Mouse (Mus musculus): Measurements from ENCODE around the gene Gm20388. TPM values are rescaled to one million over a fixed set of nuclear protein-coding genes. Genes with fewer than 3 reads are reported as not detected.

Gene Gm20388
- polyA plus RNA-seq, 1 experiment from 2014 or later: not detected

DNA sequence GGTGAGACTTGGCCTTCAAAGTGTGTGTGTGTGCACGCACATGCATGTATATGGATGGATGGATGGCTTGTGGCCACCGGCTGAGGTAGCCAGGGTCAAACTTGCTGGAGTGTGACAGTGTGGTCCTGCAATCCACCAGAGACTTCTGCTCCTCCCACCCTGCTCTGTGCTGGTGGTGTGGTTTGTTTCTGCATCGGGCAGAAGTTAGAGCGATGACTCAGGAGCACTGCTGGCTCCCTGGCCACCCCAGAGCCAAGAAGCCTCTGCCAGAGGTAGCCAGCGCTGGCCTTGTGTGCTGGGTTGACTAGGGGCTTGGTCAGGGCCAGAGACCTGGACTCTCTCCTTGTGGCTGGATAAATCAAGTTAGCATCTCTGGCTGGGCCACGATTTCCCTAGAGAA, 2316.7 kb downstream of the Gm20388 start:
- Histone ChIP-seq H3K27ac (replicated peaks) (no peak overlapping the region), H3K4me1 (peaks cover 15% of the 10 kb centered on the region), H3K4me2 (replicated peaks) (no peak overlapping the region), H3K4me3 (no peak overlapping the region), H3K9ac (replicated peaks) (no peak overlapping the region), H3K9me3 (no peaks in the 10 kb centered on the region), H3K27me3 (peaks cover 40% of the 10 kb centered on the region), H3K36me3 (no peaks in the 10 kb centered on the region)
- no peak for ATAC-seq (replicated peaks)
- WGBS: 90% methylated on average over 6 of the region's 6 CpGs

DNA sequence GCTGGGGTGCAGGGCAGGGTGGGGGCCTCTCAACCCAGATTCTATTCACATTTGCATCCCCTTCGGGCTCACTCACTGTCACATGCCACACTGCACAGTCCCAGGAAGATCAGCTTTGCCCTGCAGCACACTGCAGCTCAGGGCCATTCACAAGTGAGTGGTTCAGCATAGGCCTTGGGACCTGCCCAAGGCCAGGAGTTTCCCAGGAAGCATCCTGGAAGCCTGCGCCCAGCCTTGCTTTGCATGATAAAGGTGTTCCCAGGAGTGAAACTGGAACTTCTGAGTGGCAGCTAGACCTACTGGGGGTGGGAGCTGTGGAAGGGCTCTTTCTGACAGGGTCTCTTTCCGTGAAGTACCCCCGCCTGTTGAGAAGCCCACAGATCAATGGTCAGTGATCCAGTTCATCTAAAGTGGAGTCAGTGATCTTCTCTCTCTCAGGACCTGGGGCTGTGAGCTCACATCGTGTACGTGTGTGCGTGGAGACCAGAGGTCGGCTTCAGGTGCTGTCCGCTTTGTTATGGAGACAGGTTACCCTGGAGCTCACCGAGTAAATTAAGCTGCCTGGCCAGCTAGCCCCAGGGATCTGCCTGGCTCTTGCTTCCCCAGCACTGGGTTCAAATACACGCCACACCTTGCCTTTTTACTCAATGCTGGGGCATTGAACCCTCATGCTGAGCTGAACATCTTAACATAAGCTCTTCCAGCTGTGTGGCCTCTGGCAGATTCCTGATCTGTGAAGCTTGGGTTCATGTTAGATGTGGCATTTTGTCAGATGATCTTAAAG, 2318.3 kb downstream of the Gm20388 start:
- Histone ChIP-seq H3K4me2 (replicated peaks) (no peak overlapping the region), H3K27ac (replicated peaks) (no peak overlapping the region), H3K4me1 (peaks cover 15% of the 10 kb centered on the region), H3K9me3 (no peaks in the 10 kb centered on the region), H3K4me3 (no peak overlapping the region), H3K9ac (replicated peaks) (no peak overlapping the region), H3K27me3 (peaks cover 40% of the 10 kb centered on the region), H3K36me3 (no peaks in the 10 kb centered on the region)
- no peak for ATAC-seq (replicated peaks)
- 46% methylated on average over 11 of the region's 11 CpGs for WGBS

DNA sequence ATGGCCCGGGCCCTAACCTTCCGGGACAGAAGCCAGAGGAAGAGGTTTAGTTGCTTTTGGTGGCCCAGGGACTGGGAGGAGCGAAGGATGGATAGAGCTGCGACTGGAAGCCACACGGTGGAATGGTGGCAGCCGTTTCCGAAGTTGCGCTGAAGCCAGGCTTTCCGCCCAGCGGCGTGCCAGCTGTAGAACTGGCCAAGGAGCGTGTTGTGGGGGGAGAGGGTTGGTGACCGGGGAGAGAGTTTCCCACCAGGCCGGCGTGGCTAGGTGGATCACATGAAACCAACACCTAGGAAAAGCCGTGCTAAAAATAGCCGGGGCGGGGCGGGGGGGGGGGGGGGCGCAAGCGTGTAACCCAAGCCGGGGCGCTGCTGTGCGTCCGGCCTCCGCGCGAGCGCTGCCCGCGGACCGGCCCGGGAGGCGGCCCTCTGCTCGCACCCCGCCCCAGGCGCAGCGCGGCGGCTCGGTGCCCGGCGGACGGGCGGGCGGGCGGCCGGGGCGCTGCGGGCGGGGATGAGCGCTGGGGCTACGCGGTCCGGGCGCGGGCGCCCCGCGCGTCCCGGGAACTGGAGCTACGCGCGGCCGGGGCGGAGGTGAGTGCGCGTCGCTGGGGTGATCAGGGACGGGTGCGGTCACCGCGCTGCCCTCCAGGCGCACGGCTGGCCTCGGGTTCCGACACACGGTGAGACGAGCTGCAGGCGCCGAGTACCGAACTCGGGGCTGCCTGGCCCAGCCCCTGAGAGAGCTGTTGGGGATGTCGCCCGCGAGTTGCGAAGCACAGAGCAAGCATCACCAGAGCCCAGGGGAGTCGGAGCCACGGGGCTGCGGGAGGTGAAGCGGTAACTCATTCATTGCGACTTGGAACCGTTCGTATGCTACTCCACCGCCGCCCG, 2319.4 kb downstream of the Gm20388 start:
- Histone ChIP-seq H3K27ac (replicated peaks) (no peak overlapping the region), H3K4me3 (peak overlapping the region; percentile 52), H3K4me2 (replicated peaks) (peak overlapping the region; percentile 96), H3K9me3 (no peaks in the 10 kb centered on the region), H3K36me3 (no peaks in the 10 kb centered on the region), H3K9ac (replicated peaks) (peak overlapping the region; percentile 46), H3K4me1 (peaks cover 15% of the 10 kb centered on the region), H3K27me3 (peaks cover 40% of the 10 kb centered on the region)
- 1% methylated on average over 72 of the region's 98 CpGs for WGBS
- ATAC-seq (replicated peaks): peak; percentile 55; the same call in 1 of the 2 replicates

DNA sequence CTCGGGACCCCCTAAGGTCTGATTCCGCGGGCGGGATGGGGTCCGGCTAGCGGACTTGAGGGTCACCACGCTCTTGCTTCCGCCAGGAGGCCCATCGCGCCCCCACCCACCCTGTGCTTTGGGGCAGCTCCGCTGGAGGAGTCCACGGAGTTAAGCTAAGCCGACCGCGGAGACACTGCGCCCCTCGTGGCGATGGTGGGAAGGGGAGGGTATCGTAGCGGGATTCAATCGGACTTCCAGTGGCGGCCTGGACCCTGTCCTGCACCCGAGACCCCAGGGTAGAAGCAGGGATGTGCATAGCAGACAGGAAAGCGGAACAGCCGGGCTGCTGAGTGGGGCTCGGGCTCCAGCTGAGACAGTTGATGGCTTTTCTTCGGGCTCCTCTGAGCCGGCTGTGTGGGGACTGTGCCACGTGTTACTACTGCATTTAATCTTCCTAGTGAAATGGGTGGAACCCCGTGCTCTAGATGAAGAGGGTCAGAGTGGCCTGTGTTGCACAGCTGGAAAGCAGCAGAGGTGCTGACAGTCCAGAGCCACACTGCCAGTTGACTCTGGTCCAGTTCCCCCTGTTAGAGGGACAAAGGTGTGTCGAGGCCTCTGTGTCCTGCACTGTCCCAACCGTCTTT, 2320.2 kb downstream of the Gm20388 start:
- WGBS: 5% methylated on average over 32 of the region's 32 CpGs
- Histone ChIP-seq H3K27ac (replicated peaks) (no peak overlapping the region), H3K4me2 (replicated peaks) (peak overlapping the region; percentile 96), H3K4me3 (peak overlapping the region; percentile 52), H3K9me3 (no peaks in the 10 kb centered on the region), H3K4me1 (peaks cover 15% of the 10 kb centered on the region), H3K27me3 (peaks cover 40% of the 10 kb centered on the region), H3K36me3 (no peaks in the 10 kb centered on the region), H3K9ac (replicated peaks) (peak overlapping the region; percentile 46)
- ATAC-seq (replicated peaks): peak; percentile 74; the same call in 1 of the 2 replicates

DNA sequence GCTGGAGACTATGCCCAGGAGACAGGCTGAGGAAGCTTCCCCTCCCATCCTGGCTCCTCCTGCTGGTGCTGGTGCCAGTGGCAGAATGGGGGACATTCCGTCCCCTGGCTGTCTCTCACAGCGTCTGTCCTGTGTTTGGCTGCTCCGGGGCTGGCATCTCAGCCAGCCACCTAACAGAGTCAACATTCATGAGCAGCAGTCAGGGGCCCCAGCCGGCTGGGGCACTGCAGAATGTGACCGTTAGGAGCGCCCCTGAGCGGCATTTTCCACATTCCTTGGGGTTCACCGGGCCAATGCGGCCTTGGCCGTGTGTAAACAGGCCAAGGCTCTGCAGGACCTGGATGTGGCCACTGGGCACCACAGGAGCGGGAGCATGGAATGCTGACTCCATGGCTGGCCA, 2323.4 kb downstream of the Gm20388 start:
- Histone ChIP-seq H3K9ac (replicated peaks) (no peak overlapping the region), H3K36me3 (no peaks in the 10 kb centered on the region), H3K27me3 (peaks cover 30% of the 10 kb centered on the region), H3K9me3 (no peaks in the 10 kb centered on the region), H3K27ac (replicated peaks) (no peak overlapping the region), H3K4me1 (peaks cover 15% of the 10 kb centered on the region), H3K4me2 (replicated peaks) (no peak overlapping the region), H3K4me3 (no peak overlapping the region)
- ATAC-seq (replicated peaks): no peak
- 37% methylated on average over 11 of the region's 11 CpGs for WGBS

DNA sequence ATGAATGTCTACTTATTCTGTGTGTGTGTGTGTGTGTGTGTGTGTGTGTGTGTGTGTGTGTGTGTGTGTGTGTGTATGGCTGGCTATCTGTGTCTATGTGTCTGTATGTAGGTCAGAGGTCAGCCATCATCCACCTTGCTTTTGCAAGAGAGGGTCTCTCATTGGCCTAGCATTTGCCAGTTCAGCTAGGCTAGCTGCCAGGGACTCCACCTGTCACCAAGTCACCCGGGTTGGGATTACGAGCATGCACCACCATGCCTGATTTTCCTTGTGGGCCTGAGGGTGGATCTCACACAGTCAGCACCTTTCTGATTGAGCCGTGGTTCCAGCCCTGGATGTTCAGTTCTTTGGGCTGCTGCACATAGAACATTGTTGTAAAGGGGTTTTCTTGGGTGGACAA, 2325.9 kb downstream of the Gm20388 start:
- 83% methylated on average over 3 of the region's 3 CpGs for WGBS
- Histone ChIP-seq H3K27ac (replicated peaks) (no peak overlapping the region), H3K9me3 (no peaks in the 10 kb centered on the region), H3K4me1 (no peaks in the 10 kb centered on the region), H3K4me3 (no peak overlapping the region), H3K27me3 (peaks cover 6% of the 10 kb centered on the region; the same call in 1 of the 2 replicates), H3K9ac (replicated peaks) (no peak overlapping the region), H3K4me2 (replicated peaks) (no peak overlapping the region), H3K36me3 (no peaks in the 10 kb centered on the region)
- no peak for ATAC-seq (replicated peaks)

DNA sequence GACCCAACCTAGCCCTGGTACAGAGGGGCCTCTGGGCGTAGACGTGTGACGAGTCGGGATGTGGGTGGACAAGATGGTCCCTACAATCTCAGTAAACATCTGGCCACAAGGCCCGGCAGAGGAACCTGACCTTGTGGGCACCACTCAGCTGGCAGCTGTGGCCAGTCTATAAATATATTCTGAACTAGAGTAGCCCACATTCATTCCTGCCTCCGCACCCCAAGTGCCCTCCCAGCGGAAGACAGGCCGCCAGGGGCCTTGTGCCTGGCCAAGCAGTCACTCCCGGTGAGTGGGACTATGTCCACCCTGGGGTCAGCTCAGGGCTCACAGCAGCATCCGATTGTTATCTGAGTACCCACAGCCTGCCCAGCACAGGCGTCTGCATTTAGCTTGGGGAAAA, 2327.6 kb downstream of the Gm20388 start:
- 85% methylated on average over 11 of the region's 11 CpGs for WGBS
- no peak overlapping the region for H3K27ac ChIP-seq (replicated peaks)
- H3K9ac ChIP-seq (replicated peaks): no peak overlapping the region
- H3K4me2 ChIP-seq (replicated peaks): no peak overlapping the region
- no peaks in the 10 kb centered on the region for H3K27me3 ChIP-seq
- no peak for ATAC-seq (replicated peaks)
- no peaks in the 10 kb centered on the region for H3K4me1 ChIP-seq
- H3K36me3 ChIP-seq: no peaks in the 10 kb centered on the region
- H3K4me3 ChIP-seq: no peak overlapping the region
- no peaks in the 10 kb centered on the region for H3K9me3 ChIP-seq

DNA sequence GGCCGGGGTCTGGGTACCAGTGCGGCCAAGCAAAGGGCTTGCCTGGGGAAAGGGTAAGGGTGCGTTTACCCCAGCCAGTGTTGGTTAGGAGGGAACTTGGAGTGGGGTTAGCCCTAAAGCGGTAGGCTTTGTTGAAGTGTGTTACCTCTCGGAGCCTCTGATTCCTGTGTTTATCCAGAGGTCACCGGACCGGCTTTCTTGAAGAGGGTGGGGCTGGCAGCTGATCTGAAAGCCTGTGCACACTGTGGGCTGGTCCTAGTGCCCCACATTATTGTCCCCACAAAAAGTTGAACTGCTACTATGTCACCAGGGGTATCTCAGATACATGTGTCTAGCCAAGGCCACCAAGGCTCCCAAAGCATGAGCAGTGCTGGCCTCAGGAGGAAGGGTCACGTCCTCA, 2328.1 kb downstream of the Gm20388 start:
- no peaks in the 10 kb centered on the region for H3K27me3 ChIP-seq
- no peak overlapping the region for H3K4me3 ChIP-seq
- H3K9ac ChIP-seq (replicated peaks): no peak overlapping the region
- H3K27ac ChIP-seq (replicated peaks): no peak overlapping the region
- WGBS: 77% methylated on average over 8 of the region's 8 CpGs
- H3K4me2 ChIP-seq (replicated peaks): no peak overlapping the region
- no peaks in the 10 kb centered on the region for H3K4me1 ChIP-seq
- ATAC-seq (replicated peaks): no peak
- H3K9me3 ChIP-seq: no peaks in the 10 kb centered on the region
- H3K36me3 ChIP-seq: no peaks in the 10 kb centered on the region

DNA sequence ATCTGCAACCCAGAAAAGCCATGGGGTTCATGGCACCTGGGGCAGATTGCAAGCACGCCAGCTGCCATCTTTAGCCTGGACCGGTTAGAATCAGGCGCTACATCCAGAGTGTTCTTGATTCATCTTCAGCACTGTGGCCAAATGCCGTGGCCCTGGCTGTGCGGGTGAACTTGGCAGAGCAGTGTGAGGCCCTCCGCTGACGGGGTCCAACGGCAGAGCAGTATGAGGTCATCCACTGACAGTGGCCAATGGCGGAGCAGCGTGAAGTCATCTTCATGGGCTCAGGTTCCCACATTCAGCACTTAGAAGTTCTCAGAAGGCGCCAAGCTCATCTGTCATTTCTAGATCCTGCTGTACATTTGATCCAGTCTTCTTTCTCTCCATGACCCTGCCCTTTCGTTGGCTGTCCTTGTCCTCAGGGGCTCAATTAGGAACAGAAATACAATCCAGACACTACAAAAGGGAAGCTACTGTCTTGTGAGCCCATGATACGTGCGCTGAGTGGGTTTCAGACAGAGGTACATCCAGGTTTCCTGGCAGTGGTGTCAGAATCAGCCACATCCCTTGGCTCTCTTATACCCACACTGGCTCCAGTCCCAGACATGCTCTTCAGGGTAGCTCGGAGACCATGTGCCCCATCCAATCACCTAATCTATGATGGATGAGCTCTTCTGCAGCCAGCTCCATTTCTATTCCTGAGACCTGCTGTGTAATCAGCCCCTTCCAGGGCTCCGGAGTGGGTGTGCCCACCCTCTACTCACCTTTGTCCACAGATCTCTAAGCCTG, 2329.8 kb downstream of the Gm20388 start:
- H3K27ac ChIP-seq (replicated peaks): no peak overlapping the region
- no peak overlapping the region for H3K4me2 ChIP-seq (replicated peaks)
- no peak for ATAC-seq (replicated peaks)
- WGBS: 86% methylated on average over 16 of the region's 16 CpGs
- H3K9me3 ChIP-seq: no peaks in the 10 kb centered on the region
- no peaks in the 10 kb centered on the region for H3K36me3 ChIP-seq
- no peak overlapping the region for H3K4me3 ChIP-seq
- H3K4me1 ChIP-seq: no peaks in the 10 kb centered on the region
- no peak overlapping the region for H3K9ac ChIP-seq (replicated peaks)
- no peaks in the 10 kb centered on the region for H3K27me3 ChIP-seq

DNA sequence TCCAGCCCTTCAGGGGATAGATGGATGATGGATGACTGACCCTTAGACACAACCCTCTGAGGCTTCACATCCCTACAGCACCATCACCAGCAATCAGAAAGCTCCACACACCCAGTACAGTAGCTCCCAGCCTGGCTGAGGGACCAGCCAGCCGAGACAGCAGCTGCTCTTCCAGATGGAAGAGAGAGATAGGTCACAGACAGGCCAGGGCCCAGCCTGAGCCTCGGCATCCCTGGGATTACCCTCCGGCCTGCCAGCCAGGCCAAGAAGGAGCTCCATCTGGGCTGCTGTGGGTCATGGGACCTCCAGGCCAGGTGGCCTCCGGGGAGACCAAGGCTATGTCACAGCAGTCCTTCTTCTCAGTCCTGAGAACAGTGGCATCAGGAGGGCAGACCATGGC, 2332.7 kb downstream of the Gm20388 start:
- no peak for ATAC-seq (replicated peaks)
- no peak overlapping the region for H3K9ac ChIP-seq (replicated peaks)
- H3K4me3 ChIP-seq: no peak overlapping the region
- H3K4me1 ChIP-seq: peaks cover 4% of the 10 kb centered on the region; the same call in 1 of the 2 replicates
- H3K27me3 ChIP-seq: no peaks in the 10 kb centered on the region
- no peaks in the 10 kb centered on the region for H3K36me3 ChIP-seq
- H3K4me2 ChIP-seq (replicated peaks): no peak overlapping the region
- 82% methylated on average over 4 of the region's 4 CpGs for WGBS
- H3K9me3 ChIP-seq: no peaks in the 10 kb centered on the region
- no peak overlapping the region for H3K27ac ChIP-seq (replicated peaks)

DNA sequence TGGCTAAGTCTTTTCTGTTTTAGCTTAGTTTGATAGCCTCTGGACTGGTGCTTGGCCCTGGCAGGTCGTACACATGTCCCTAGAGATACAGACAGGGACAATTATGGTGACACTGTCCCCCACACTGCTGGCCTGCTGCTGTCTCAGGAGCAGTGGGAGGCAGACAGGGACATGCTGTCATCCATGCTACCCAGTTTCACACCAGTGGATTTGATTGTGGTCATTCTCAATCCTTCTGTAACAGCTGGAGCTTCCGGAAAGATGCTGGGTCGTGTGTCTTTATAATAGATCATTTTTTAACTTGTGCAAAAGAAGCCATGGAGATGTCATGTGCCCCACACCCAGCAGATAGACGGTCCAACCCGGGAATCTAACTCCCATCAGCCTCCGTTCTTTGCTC, 2334.5 kb downstream of the Gm20388 start:
- H3K9ac ChIP-seq (replicated peaks): no peak overlapping the region
- H3K4me2 ChIP-seq (replicated peaks): no peak overlapping the region
- no peaks in the 10 kb centered on the region for H3K27me3 ChIP-seq
- no peaks in the 10 kb centered on the region for H3K36me3 ChIP-seq
- H3K4me3 ChIP-seq: no peak overlapping the region
- H3K4me1 ChIP-seq: peaks cover 4% of the 10 kb centered on the region; the same call in 1 of the 2 replicates
- no peaks in the 10 kb centered on the region for H3K9me3 ChIP-seq
- no peak overlapping the region for H3K27ac ChIP-seq (replicated peaks)
- no peak for ATAC-seq (replicated peaks)
- 80% methylated on average over 6 of the region's 6 CpGs for WGBS

Measured in forebrain, embryonic 15.5 days (tissue).